Mouse (Mus musculus) E14TG2a.4 (cell line): ENCODE measurements around the gene Ino80d.

Experiments used
- CTCF ChIP-seq: conservative IDR thresholded peaks from 2 replicates; pipeline ENCODE4 v1.5.1; 2014; ENCODE audit warnings: low read length
- NANOG ChIP-seq: IDR thresholded peaks from 2 replicates; pipeline ENCODE4 v1.6.1; 2014; ENCODE audit warnings: borderline replicate concordance, low read length, mixed read lengths
- POU5F1 ChIP-seq: IDR thresholded peaks from 2 replicates; pipeline ENCODE4 v1.6.1; 2014; ENCODE audit warnings: low read length, borderline replicate concordance

DNA sequence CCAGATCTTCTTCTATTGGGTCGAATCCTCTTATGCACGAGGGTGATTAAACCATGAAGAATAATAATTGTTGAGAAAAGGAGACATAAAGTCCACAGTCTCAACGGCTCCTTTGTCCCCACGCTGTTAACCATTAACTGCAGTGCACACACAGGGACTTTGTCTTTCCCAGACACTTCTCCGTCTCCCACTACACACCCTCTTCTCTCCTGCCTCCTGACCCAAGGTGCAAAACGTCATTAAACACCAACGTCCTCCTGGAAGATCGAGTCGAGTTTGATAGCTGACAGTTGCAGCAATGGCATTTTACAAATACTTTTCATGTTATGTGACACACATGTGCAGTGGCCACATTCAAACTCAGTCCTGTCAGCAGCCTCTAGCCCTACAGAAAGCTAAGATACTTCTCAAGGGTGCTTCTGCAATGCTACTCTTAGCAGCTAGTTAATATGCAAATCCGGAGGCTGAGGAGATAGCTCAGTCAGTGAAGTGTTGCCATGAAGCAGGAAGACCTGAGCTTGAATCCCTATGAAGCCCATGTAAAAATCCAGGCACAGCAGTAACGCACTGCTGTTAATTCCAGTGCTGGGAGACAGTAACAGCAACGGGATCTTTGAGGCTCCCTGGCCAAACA lies 109.3 kb downstream of the Ino80d start:
- TF ChIP-seq CTCF (no peak), NANOG (no peak), POU5F1 (no peak)
